Mouse (Mus musculus) left cerebral cortex, adult 9 months (tissue): ENCODE data around the gene Olfr389.

Experiments
- DNase-seq, 2 experiments: peaks; one replicate each; pipeline ENCODE4 v3.0.0; 2022; ENCODE audit warnings: low spot score in 2 of 2

Gene Olfr389

GRCm38 (mm10) chr11:73780613-73781012, at the start of gene Olfr389:
Olfr389 (minus strand) TSS chr11:73780713.
- DNase-seq: no peak

GRCm38 (mm10) chr11:73816949-73817348, 36.4 kb upstream of the Olfr389 start, which contains the start of gene Olfr392:
Olfr392 (minus strand) TSS chr11:73817049.
- no peak for DNase-seq

DNA sequence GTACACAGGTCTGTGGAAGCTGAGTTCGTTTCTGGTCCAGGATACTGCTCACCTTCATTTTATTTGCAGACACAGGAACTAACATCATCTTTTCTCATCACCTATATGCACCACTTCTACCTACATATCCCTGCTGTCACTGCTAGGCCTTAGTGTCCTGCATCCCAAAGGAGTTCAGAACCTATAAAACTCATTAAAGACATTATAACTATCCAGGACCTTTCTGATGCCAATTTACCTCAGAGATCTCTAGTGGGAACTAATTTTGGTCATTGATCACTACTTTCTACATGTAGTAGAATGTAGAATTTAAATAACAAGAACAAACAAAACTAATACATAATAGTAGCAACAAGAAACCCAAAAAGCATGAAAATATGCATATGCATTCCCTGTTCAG, 22.4 kb upstream of the Olfr389 start, which contains the start of gene Olfr391-ps:
TSS of gene Olfr391-ps (minus strand) at position 101 of the 400 bp plus-strand sequence.
- no peak for DNase-seq

GRCm38 (mm10) chr11:73782664-73783063, 2.2 kb upstream of the Olfr389 start, which contains the start of gene Olfr390:
Olfr390 (plus strand) TSS chr11:73782964.
- DNase-seq: no peak

DNA sequence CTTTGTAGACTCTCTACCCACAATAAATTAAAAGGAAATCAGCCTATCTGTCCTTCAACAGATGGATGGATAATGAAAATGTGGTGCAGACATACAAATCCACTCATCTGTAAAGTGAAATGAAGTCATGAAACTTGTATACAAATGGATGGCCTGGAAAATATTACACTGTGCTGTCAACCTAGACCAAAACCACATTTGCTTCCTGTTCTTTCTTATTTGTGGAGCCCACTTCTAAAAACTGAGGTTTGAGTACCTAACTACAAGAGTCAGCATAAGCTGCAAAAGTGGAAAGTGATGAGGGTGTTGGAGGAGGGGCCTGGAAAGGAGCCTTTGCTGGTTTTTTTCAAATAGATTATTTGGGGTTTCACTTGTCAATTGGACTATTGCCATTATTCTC, 21.4 kb downstream of the Olfr389 start:
- DNase-seq: no peak
